Mouse (Mus musculus): Measurements from ENCODE around the gene Bcr. TPM values are rescaled to one million over a fixed set of nuclear protein-coding genes. Genes with fewer than 3 reads are reported as not detected.

Bcr gene
- polyA plus RNA-seq, 1 experiment from 2014 or later, result 9.1 TPM

GRCm38 (mm10) chr10:75222611-75222998 is 162.2 kb downstream of the Bcr start:
- Histone ChIP-seq H3K4me3 (no peak overlapping the region), H3K9me3 (no peaks in the 10 kb centered on the region), H3K27me3 (replicated peaks; ENCODE audit: low read depth, poor library complexity, severe bottlenecking) (no peaks in the 10 kb centered on the region), H3K4me1 (peaks cover 21% of the 10 kb centered on the region), H3K27ac (replicated peaks) (no peak overlapping the region), H3K36me3 (replicated peaks) (no peaks in the 10 kb centered on the region; the same call in 1 of the 2 replicates)
- WGBS, result 78% methylated on average over 5 of the region's 5 CpGs
- no peak for DNase-seq (ENCODE audit: low spot score)

- Histone ChIP-seq H3K36me3 (replicated peaks) (peaks cover 9% of the 10 kb centered on the region; the same call in 1 of the 2 replicates), H3K4me1 (peaks cover 21% of the 10 kb centered on the region), H3K4me3 (no peak overlapping the region), H3K27ac (replicated peaks) (no peak overlapping the region), H3K27me3 (replicated peaks; ENCODE audit: low read depth, poor library complexity, severe bottlenecking) (no peaks in the 10 kb centered on the region), H3K9me3 (no peaks in the 10 kb centered on the region)
- no peak for DNase-seq (ENCODE audit: low spot score)
- 77% methylated on average over 3 of the region's 3 CpGs for WGBS
Measured at GRCm38 (mm10) chr10:75224154-75224553, 163.8 kb downstream of the Bcr start.

- no peaks in the 10 kb centered on the region for H3K9me3 ChIP-seq
- H3K4me1 ChIP-seq, result peaks cover 21% of the 10 kb centered on the region
- H3K4me3 ChIP-seq, result no peak overlapping the region
- 20% methylated on average over 2 of the region's 2 CpGs for WGBS
- no peak overlapping the region for H3K27ac ChIP-seq (replicated peaks)
- DNase-seq (ENCODE audit: low spot score), result no peak
- no peaks in the 10 kb centered on the region for H3K27me3 ChIP-seq (replicated peaks; ENCODE audit: low read depth, poor library complexity, severe bottlenecking)
- H3K36me3 ChIP-seq (replicated peaks), result peaks cover 13% of the 10 kb centered on the region; the same call in 1 of the 2 replicates
Measured at GRCm38 (mm10) chr10:75224630-75225029, 164.2 kb downstream of the Bcr start.

GRCm38 (mm10) chr10:75227381-75227780 is 167.0 kb downstream of the Bcr start:
- Histone ChIP-seq H3K9me3 (no peaks in the 10 kb centered on the region), H3K4me3 (no peak overlapping the region), H3K4me1 (peaks cover 6% of the 10 kb centered on the region; the same call in 1 of the 2 replicates), H3K27me3 (replicated peaks; ENCODE audit: low read depth, poor library complexity, severe bottlenecking) (no peaks in the 10 kb centered on the region), H3K36me3 (replicated peaks) (peaks cover 37% of the 10 kb centered on the region), H3K27ac (replicated peaks) (no peak overlapping the region)
- DNase-seq (ENCODE audit: low spot score), result no peak
- 88% methylated on average over 3 of the region's 3 CpGs for WGBS

GRCm38 (mm10) chr10:75230572-75230971 is 170.2 kb downstream of the Bcr start:
- no peak overlapping the region for H3K27ac ChIP-seq (replicated peaks)
- H3K4me1 ChIP-seq, result no peaks in the 10 kb centered on the region
- DNase-seq (ENCODE audit: low spot score), result no peak
- no peaks in the 10 kb centered on the region for H3K27me3 ChIP-seq (replicated peaks; ENCODE audit: low read depth, poor library complexity, severe bottlenecking)
- no peaks in the 10 kb centered on the region for H3K9me3 ChIP-seq
- H3K36me3 ChIP-seq (replicated peaks), result peaks cover 56% of the 10 kb centered on the region
- 89% methylated on average over 4 of the region's 4 CpGs for WGBS
- H3K4me3 ChIP-seq, result no peak overlapping the region

- H3K36me3 ChIP-seq (replicated peaks), result peaks cover 65% of the 10 kb centered on the region
- no peak overlapping the region for H3K4me3 ChIP-seq
- WGBS, result 93% methylated on average over 1 of the region's 1 CpGs
- no peaks in the 10 kb centered on the region for H3K4me1 ChIP-seq
- no peak overlapping the region for H3K27ac ChIP-seq (replicated peaks)
- H3K27me3 ChIP-seq (replicated peaks; ENCODE audit: low read depth, poor library complexity, severe bottlenecking), result no peaks in the 10 kb centered on the region
- no peak for DNase-seq (ENCODE audit: low spot score)
- no peaks in the 10 kb centered on the region for H3K9me3 ChIP-seq
Measured at GRCm38 (mm10) chr10:75231876-75232275, 171.5 kb downstream of the Bcr start.

- 98% methylated on average over 4 of the region's 4 CpGs for WGBS
- Histone ChIP-seq H3K9me3 (no peaks in the 10 kb centered on the region), H3K36me3 (replicated peaks) (peaks cover 65% of the 10 kb centered on the region)
Measured at GRCm38 (mm10) chr10:75232612-75233155, 172.3 kb downstream of the Bcr start.

GRCm38 (mm10) chr10:75233489-75233888 is 173.1 kb downstream of the Bcr start:
- no peak for DNase-seq (ENCODE audit: low spot score)
- no peaks in the 10 kb centered on the region for H3K27me3 ChIP-seq (replicated peaks; ENCODE audit: low read depth, poor library complexity, severe bottlenecking)
- H3K27ac ChIP-seq (replicated peaks), result no peak overlapping the region
- 86% methylated on average over 2 of the region's 2 CpGs for WGBS
- no peaks in the 10 kb centered on the region for H3K4me1 ChIP-seq
- peaks cover 68% of the 10 kb centered on the region for H3K36me3 ChIP-seq (replicated peaks)
- H3K9me3 ChIP-seq, result no peaks in the 10 kb centered on the region
- no peak overlapping the region for H3K4me3 ChIP-seq

More at GRCm38 (mm10) chr10:75232612-75233155, 172.3 kb downstream of the Bcr start:
- Histone ChIP-seq H3K27me3 (replicated peaks; ENCODE audit: low read depth, poor library complexity, severe bottlenecking) (no peaks in the 10 kb centered on the region), H3K27ac (replicated peaks) (no peak overlapping the region), H3K4me3 (no peak overlapping the region), H3K4me1 (no peaks in the 10 kb centered on the region)
- DNase-seq (ENCODE audit: low spot score), result no peak

Other genes with a start within 250 kb of the Bcr start
- gene Gnaz, start 93.4 kb upstream of the Bcr start, polyA plus RNA-seq (2016; fragmentation: Nextera tagmentation; extraction: Ambion mirVana), result 5.1 TPM in 2 replicates
- not detected in 2 replicates for gene Rsph14, start 28.0 kb upstream of the Bcr start, polyA plus RNA-seq (2016; fragmentation: Nextera tagmentation; extraction: Ambion mirVana)
- 10.5 and 13.1 TPM in 2 replicates for gene Rab36, start 23.5 kb upstream of the Bcr start, polyA plus RNA-seq (2016; fragmentation: Nextera tagmentation; extraction: Ambion mirVana)
- 41.9 and 43.3 TPM in 2 replicates for gene Specc1l, start 151.5 kb downstream of the Bcr start, polyA plus RNA-seq (2016; fragmentation: Nextera tagmentation; extraction: Ambion mirVana)